Mouse (Mus musculus): ENCODE measurements around the gene Clcnkb.

Gene Clcnkb

DNA sequence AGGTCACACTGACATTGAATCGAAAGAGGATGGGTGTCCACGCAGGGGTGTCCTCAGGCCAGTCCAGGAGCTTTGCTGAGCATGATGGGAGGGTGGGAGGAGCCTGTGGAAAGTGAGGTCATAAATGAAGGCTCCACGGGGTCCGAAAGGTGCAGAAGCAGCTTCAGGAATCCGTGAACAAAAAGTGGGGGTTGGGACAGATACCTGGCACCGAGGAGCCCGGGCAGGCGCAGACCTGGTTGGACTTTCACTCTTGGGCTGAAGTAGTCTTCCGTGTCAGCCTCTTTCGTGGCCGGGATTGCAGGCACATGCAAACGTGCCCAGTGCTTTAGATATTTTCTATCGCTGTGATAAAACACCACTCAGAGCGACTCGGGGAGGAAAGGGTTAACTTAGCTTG lies 15.6 kb downstream of the Clcnkb start:
- no peak for DNase-seq

DNA sequence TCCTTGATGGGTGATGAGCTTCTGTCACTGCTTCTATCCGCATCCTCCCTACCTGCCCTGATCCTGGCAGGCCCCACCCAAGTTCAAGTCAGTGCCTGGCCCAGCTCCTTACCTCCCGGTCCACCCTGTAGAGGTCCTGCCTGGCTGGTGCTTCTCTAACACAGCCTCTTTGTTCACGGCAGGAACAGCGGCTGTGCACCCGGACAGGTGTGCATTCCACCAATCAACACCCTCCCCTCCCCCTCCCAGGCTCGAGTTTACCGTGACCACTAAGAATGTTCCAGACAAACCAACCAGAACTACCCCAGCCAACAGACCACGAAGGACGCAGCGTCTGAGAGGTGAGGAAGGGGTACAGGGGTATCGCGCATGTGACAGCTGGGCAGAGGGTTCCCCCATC lies 17.3 kb downstream of the Clcnkb start, which contains the start of gene Clcnka:
Gene Clcnka (minus strand): TSS at position 180 of the 400 bp plus-strand sequence.
- no peak for DNase-seq

DNA sequence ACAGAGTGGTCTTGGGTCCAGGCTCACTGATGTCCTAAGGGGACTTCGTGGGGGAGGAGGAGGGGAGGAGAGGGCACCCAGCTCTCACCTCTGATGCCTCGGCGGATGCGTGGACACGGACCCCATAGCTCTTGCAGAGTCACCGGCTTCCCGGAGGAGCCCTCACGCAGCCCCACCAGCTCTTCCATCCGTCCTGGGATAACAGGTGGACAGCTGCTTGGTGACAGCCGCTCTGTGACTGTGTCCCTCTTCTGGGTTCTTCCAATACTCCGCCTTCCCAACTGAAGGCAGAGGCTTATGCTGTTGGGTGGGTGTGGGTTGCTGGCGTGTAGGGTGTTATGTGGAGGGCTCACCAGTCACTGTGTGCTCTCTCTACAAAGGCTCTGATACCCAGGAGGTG lies 18.0 kb downstream of the Clcnkb start:
- DNase-seq = no peak

DNA sequence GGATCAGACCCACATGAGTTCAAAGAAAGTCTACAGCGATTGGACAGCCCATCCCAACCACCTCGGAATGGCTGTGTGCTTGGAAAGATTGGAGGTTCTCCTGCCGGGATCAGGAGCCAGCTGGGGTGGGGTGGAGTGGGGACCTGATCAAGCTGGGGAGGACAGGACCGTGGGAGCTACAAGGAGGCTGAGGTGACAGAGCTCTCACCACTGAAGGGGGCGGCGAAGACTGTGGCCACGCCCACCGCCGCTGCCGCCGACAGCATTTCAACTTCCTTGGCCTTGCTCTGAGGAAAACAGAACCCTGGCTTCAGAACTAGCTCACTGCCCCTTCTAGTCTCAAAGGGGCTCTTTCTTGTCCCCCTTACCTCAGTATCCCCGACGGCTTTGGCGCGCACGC lies 21.1 kb downstream of the Clcnkb start:
- DNase-seq = peak; percentile 51

DNA sequence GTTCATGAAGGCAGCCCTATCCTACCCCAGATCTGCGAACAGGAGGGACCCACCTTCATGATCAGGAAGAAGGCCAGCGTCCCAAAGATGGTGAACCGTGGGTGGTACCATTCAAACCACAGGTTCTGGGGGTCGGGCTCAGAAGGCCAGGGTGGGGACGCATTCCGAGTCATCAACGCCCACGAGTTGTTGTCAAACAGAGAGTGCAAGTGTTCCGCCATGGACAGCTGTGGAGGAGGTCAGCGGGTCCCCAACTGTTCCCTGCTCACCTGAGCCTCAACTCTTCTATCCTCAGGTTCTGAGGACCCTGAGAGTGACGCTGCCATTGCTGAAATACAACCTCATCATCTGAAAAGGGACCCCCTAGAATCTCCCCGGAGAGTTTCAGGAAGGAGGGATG lies 24.5 kb downstream of the Clcnkb start:
- DNase-seq = no peak

DNA sequence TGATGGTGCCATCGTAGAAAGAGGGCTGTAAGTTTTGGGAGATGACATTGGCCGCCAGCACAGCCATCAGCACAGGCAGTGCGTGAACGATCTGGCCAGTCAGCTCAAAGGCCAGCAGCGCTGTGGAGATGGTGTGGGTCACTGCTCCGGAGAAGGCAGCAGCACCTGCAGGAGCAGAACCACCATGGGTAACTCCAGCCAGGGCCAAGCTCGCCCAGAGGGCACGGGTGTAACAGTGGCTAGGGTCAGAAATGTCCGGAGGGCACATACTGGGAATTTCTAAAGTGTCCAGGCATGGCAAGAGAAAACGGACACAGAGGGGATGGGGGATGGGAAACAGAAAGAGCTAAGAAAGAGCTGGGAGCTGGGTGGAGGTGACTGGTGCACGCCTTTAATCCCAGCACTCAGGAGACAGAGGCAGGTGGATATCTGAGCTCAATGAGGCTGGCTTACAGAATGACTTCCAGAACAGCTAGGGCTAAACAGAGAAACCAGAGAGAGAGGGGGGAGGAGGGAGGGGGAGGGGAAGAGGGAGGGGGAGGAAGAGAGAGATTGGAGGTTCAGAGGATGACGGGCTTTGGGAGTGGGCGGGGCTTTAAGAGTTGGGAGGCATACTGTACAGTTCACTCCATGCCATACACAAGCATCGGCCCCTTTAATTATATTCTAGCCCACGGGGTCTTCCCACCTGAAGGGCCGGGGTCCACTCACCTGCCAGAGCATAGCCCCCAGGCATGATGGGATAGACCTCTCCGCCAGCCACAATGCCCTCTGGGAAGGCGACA lies 26.3 kb downstream of the Clcnkb start:
- DNase-seq = no peak

DNA sequence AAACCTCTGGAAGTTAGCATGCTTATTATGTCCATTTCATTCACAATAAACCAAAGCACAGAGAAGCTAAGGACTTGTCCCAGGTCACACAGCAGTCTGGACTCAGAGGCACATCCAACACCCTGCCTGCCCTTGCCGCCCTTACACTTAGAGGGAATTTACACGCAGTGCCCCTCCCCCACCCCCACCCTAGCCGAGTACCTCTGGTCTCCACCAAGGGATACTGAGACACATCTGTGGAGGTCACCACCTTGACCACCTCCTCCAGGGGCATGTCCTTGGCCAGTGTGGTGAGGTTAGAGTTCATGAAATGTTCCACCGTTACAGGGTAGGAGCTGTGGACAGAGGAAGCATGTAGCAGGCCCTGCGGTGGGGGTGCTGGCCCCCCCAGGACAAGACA lies 27.9 kb downstream of the Clcnkb start:
- no peak for DNase-seq

DNA sequence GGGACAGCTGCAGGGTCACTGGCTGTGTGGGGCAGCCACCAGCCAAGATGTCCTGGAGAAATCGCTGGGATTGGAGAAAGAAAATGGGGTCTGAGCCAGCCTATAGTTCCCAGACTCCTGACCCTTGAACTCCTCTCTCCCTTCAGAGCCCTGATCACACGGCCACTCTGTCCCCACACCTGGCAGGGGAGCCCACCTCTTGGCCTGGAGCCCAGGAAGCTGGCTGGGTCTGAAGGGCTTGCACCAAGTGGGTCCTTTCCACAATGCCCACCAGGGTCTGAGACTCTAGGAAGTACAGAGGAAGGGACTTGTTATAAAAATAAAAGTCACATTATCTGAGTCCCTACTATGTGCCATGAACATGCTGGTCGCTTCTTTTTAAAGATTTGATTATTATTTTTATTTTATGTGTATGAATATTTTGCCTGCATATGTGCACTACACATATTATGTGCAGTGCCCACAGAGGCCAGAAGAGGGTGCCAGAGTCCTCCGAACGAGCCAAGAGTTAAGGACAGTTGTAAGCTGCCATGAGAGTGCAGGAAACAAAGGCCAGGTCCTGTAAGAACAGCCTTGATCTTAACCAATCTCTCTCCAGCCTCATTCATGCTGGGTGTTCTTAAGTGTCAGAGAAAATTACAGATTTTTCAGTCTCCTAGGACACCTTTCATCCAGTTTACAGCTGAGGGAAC lies 28.6 kb downstream of the Clcnkb start:
- DNase-seq = peak; percentile 86

DNA sequence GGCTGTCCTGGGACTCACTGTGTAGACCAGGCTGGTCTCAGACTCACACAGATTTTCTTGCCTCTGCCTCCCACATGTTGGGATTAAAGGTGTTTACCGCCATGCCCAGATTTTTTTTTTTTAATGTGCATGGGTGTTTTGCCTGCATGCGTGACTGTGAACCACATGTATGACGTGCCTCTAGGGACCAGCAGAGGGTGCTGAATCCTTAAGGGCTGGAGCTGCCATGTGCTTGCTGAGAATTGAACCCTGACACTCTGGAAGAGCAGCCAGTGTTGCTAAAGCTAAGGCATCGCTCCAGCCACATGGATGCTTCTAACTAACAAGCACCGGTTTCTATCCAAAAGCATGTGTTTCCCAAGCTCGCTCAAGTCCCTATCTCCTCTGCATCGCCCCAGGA lies 29.7 kb downstream of the Clcnkb start:
- DNase-seq = no peak

DNA sequence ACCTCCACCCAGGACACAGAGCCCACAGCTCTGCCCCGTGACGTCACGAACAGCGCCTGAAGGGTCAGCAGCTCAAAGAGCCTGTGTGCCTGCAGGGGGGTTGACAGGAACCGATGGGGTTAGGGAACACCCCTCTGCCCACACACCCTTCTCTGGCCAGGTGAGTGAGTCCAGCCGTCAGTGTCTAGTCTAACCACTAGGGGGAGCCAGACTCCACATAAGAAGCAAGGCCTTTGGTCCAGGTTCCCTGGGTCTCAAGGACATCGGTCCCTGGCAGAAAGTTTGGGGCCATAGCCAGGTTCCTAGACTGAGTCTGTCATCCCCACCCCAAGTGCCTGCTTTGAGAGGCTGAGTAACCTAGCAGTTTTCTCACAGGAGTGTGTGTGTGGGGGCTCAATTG lies 30.5 kb downstream of the Clcnkb start:
- DNase-seq = peak; percentile 53

DNA sequence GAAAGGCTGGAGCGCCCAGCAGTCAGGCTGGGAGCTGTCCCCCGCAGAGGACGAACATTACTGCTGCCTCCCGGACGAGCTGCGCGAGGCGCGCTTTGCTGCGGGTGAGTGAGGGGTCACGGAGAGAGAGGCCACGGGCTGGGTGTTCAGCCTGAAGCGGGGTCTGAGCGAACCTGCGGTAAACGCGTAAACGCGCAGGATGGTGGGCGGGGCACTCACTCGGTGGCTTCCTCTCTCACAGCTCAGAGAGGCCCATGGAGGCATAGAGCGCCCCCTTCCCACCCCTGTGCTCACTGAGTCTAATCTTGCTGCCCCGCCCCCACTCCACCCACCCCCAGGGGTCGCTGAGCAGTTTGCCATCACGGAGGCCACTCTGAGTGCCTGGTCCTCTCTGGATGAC lies 33.4 kb downstream of the Clcnkb start:
- peak; percentile 74 for DNase-seq

DNA sequence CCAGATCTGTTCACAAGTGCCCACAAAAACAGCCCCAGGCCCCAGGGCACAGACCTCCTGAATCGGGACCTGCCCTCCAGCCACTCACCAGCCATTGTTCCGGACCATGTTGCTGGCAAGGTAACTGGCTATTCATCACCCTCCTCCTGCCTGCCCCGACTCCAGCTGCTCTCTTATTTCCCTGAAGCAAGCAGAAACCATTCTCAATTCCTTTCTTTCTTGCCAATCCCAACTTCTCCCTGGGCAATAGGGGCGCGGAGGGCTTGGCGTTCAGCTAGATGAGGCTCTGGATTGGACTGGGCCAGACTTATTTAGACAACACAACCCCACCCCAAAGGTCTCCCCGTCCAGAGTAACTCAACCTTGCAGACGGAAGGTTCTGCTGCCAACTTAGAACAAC lies 36.1 kb downstream of the Clcnkb start:
- DNase-seq = no peak

DNA sequence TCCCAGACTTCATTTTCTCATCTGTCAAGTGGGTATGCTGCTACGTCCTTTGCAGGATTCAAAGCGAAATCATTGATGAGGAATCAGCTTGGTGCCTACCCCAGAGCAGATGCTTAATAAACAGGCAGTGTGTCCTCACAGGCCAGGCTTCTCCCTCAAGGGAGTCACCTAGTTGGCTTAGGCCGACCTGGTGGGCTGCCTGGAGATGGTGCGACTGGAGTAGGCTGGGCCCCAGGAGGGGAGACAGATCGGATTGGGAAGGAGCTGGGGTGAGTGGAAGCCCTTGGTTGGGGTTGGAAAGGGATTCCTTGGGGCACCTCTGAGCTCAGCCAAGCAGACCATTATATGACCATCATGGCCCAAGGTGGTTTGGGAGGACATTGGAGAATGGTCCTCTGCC lies 43.4 kb downstream of the Clcnkb start:
- no peak for DNase-seq

DNA sequence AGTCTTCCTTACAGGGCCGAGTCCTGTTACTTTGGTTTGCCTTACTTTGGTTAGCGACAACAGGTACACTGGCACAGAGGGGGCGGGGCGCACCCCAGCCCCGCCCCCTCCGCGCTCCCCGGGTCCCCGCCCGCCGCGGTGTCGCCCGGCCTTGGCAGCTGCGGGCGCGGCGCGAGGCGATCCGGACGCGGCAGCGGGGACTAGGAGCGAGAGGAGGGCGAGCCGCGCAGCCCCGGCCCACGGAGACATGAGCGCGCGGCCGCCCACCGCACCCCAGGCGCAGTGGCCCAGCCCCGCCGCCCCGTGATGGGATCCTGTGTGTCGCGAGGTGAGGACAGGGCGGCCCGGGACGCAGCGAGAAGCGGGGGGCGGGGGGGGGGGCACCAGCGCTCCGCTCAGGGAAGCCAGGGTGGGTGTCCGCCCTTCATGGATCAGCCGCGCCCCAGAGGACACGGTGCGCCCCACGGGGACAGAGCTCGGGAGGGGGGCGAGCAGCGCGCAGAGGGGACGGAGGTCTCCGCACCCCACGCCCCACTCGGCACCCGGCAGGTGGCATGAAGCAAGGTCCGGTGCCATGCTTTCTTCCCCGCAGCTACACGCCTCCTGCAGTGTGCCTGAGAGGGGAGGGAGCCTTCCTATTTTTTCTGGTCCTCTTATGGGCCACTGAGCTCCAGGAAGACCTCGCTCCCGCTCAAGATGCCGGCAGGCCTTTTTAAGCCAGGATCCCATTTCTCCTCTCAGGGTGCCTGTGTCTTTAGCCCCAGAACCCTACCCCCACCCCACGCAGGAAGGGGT lies 47.6 kb downstream of the Clcnkb start, which contains the start of gene Fam131c:
Gene Fam131c (plus strand): TSS at position 224 of the 795 bp plus-strand sequence.
- DNase-seq = peak; percentile 59

DNA sequence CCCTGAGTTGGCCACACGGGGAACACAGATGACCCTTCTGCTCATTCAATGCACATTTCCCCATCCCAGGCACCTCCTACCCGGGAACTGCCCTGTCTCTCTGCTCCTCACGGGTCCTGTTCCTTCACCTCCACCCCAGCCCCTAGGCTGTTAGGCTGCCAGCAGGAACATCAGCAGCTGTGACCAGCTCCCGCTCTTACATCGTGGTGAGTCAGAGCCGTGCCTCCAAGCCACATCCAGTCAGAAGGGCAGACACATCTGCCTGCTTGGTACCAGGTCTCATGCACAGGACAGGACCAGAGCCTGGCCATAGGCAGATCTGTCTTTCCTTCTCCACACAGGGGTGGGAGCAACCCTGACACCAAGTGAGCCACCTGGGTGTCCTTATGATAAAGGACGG lies 49.9 kb downstream of the Clcnkb start:
- DNase-seq = no peak

DNA sequence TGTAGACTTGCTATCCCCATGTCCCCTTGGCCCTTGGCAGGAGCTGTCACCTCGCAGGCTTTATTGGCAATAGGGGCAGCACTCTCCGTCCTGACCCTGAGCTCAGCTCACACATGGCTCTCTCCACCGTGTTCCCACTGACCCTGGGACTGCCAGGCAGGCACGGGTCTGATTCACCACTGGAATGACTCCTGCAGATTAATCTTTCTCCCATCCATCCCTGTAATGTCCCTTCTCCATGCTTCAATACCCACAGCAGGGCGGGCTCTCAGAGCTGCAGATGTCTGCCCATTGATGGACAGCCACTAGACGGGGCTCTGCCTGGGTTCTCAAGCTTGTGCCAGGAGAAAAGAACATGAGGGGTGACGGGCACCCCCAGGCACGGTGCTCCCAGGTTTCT lies 50.7 kb downstream of the Clcnkb start:
- DNase-seq = no peak

DNA sequence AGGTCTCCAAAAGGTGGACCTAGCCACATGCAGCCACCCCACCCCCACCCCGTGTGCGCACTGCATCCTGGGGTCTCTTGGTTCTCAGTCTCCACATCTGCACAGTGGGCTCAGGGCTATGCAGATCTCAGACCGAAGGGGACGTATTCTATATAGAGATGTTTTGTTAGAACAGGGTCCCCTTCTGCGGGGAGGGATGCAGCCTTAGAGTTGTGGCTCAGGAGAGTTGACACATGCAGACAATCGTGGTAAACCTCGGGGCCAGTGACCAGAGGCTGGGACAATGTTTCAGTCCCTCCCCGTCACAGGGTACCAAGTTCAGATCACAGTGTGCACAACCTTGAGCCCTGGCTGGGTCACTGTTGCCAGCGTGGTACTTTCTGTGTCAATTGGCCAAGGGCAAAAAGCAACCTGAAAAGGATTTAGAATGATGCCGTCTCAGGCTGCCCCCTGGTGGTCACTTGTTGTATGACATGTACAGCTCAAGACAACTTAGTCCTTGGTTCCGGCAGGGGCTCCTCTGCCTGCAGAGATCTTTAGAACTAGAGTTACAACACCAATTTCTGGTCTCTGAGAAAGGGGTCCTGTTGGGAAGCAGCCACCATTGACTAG lies 52.8 kb downstream of the Clcnkb start:
- DNase-seq = peak; percentile 83

DNA sequence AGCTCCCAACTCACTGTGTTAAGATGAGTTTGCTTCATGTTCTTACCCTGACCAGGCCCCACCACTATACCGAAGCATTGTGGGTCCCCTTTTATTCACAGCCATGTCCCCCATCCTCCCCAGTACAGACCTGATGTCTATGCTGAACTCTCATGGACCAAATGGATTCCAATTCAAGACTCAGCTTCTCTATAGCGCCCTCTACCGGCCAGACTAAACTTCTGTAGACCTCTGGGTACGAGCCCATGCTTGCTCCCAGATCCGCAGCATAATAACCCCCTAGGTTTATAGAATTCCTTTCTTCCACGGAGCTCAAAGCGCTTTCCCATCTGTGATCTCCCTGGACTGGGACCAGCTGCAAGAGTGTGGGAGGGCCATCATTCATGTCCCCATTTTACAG lies 55.0 kb downstream of the Clcnkb start:
- DNase-seq = peak; percentile 64

DNA sequence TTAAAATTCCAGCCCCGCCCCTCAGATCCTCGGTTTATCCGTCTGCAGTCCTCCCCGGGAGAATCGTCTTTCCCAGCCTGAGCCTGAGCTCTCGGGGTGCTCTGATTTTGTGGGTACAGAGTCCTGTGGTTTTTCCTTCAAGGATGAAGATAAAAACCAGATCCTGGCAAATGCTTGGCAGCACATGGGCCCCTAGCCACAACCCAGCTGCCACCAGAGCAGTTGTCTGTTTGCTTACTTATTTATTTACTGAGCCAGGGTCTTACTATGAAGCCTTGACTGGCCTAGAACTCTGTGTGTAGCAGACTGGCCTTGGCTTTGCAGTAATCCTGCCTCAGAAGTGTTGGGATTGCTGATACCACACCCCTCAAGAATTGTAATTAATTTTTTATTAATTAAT lies 56.6 kb downstream of the Clcnkb start:
- no peak for DNase-seq

DNA sequence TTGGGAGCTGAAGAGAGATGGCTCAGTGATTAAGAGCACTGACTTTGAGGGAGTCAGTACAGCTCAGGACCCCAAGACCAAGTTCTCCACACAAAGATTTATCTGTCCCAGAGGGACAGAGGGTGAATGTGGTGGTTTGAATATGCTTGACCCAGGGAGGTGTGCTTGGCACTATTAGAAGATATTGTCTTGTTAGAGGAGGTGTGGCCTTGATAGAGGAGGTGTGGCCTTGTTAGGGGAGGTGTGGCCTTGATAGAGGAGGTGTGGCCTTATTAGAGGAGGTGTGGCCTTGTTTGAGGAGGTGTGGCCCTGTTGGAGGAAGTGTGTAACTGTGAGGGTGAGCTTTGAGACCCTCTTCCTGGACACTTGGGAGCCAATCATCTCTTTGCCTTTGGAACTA lies 58.0 kb downstream of the Clcnkb start:
- no peak for DNase-seq
